In the genomic region with DNA sequence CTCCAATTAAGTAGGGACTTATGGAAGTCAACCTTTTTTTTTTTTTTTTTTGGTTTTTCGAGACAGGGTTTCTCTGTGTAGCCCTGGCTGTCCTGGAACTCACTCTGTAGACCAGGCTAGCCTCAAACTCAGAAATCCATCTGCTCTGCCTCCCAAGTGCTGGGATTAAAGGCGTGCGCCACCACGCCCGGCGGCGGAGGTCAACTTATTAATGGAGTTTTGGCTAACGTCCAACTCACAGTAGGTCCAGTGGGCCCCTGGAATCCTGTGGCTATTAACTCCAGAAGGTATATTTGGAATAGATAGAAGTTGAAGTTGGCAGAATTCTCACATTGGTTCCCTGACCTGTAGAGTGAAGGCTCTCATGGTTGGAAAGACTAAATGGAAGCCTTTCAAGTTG, we compare ENCODE assay signal across 14 mouse cellular contexts. TPM values are rescaled to one million over a fixed set of nuclear protein-coding genes. Genes with fewer than 3 reads are reported as not detected.
DNase-seq lines count a peak whose midpoint lies in the region; TF ChIP-seq lines count a peak whose summit lies in the region.
"Not testable (repeated sequence)": the region's sequence is repeated elsewhere in the genome, so short reads cannot be mapped to it uniquely, and the experiment has no call there.
"Had no signal": no experiment of that assay in that cellular context is flagged by ENCODE, and none has a peak within 500 bp of the region (broad histone marks: within the 10 kb centered on the region; RNA-seq: fewer than 3 reads in every experiment).

No protein-coding gene starts in this region.

- DNase-seq in MEL (ENCODE audit: low read depth, low spot score): not testable (repeated sequence)
- peak; percentile 5 for DNase-seq in cerebellum, adult 9-11 months
- DNase-seq in heart, adult 11 months: peak; percentile 83
- peak; percentile 1 for DNase-seq in kidney, adult 11 months
- DNase-seq in right cerebral cortex, postnatal 10 days (ENCODE audit: low spot score in 2 of 2): peak; percentile 23 to 25

- not testable (repeated sequence) for H3K9me3 ChIP-seq in MEL (replicated peaks; ENCODE audit: insufficient read depth, low read length)

- not testable (repeated sequence) for TF ChIP-seq EP300 in MEL (IDR thresholded peaks at IDR 0.05; ENCODE audit: low read depth in 1 of 2, low read length in 2 of 2)

- TF ChIP-seq RAD21 in MEL (IDR thresholded peaks at IDR 0.05; ENCODE audit: low read depth, low read length): not testable (repeated sequence)

- H3K79me2 ChIP-seq in MEL (ENCODE audit: control insufficient read depth, insufficient read depth, low read length, poor library complexity): peaks cover 12% of the 10 kb centered on the region

- H3K9ac ChIP-seq in MEL (ENCODE audit: control insufficient read depth, low read depth, low read length, poor library complexity, severe bottlenecking): not testable (repeated sequence)

- TF ChIP-seq CTCF in MEL (IDR thresholded peaks at IDR 0.05 in 2 of 3, conservative IDR thresholded peaks at IDR 0.05 in 1 of 3; ENCODE audit: control insufficient read depth in 1 of 3, insufficient read depth in 1 of 3, low read depth in 2 of 3, low read length in 3 of 3, poor library complexity in 1 of 3, severe bottlenecking in 1 of 3): not testable (repeated sequence)

- peaks cover 3 to 12% of the 10 kb centered on the region in 2 experiments; a peak in 2 of 4 replicates for H3K4me1 ChIP-seq in MEL (ENCODE audit: control insufficient read depth in 1 of 2, insufficient read depth in 2 of 2, low read length in 2 of 2)

- H3K27me3 ChIP-seq in MEL (ENCODE audit: control insufficient read depth in 1 of 2, insufficient read depth in 2 of 2, low read length in 2 of 2): not testable (repeated sequence)

- not testable (repeated sequence) for TF ChIP-seq POLR2A in MEL (IDR thresholded peaks at IDR 0.05; ENCODE audit: control insufficient read depth in 1 of 2, insufficient read depth in 1 of 2, low read depth in 1 of 2, low read length in 2 of 2, poor library complexity in 1 of 2)

- H3K36me3 ChIP-seq in MEL (ENCODE audit: control insufficient read depth in 1 of 2, insufficient read depth in 2 of 2, low read length in 2 of 2): not testable (repeated sequence)

- not testable (repeated sequence) for H3K4me3 ChIP-seq in MEL (ENCODE audit: control insufficient read depth in 1 of 2, insufficient read depth in 1 of 2, low read depth in 2 of 2, low read length in 2 of 2)

- not testable (repeated sequence) for H3K27ac ChIP-seq in MEL (ENCODE audit: control insufficient read depth, low read depth, low read length)

TF ChIP-seq in MEL, 35 proteins besides CTCF, POLR2A, EP300 and RAD21:
- 0 out of 2 replicates have a peak, but pooled peaks have one; percentile 13 for TF ChIP-seq ZNF384 (IDR thresholded peaks at IDR 0.05; ENCODE audit: low read depth, low read length)
- 0 out of 2 replicates have a peak, but pooled peaks have one; percentile 21 for TF ChIP-seq POLR2AphosphoS2 (IDR thresholded peaks at IDR 0.05; ENCODE audit: low read length)
TF ChIP-seq in MEL: peak in this region for 2; not testable (repeated sequence) for 33.

RNA-seq across cellular contexts. Expression of a gene that starts 4.1 kb away (rescaled TPM):
- 26.5 and 30.5 TPM in 2 replicates for total RNA-seq in MEL (2012; rRNA removed)
- polyA plus RNA-seq in MEL (2012; ENCODE audit: insufficient read depth in 1 of 2, insufficient read length in 2 of 2, low read depth in 1 of 2, low replicate concordance in 2 of 2, missing spikeins in 1 of 2): 10 to 100 TPM; 70.3 to 71.4 TPM

RNA-seq across cellular contexts. Expression of a gene that starts 5.9 kb away (rescaled TPM):
- total RNA-seq in MEL (2012; rRNA removed): not detected in 2 replicates
- not detected for polyA plus RNA-seq in MEL (2012; ENCODE audit: insufficient read depth in 1 of 2, insufficient read length in 2 of 2, low read depth in 1 of 2, low replicate concordance in 2 of 2, missing spikeins in 1 of 2)
- total RNA-seq: adrenal gland, postnatal 36 days; G1E had no signal
- polyA plus RNA-seq: adrenal gland, adult 2 months; CD4-positive, CD25-positive, alpha-beta regulatory T cell, adult 4 months had no signal

RNA-seq across cellular contexts. Expression of a gene that starts 24.7 kb away (rescaled TPM):
- not detected in 2 replicates for total RNA-seq in MEL (2012; rRNA removed)
- under 1 TPM in 1 of 2 experiments, not detected in 1; 0.11 TPM for polyA plus RNA-seq in MEL (2012; ENCODE audit: insufficient read depth in 1 of 2, insufficient read length in 2 of 2, low read depth in 1 of 2, low replicate concordance in 2 of 2, missing spikeins in 1 of 2)
- total RNA-seq: CH12.LX, G1E had no signal
- polyA plus RNA-seq: activated CD4-positive, CD25-positive, alpha-beta regulatory T cell, adult 4 months; C2C12; CD4-positive, CD25-positive, alpha-beta regulatory T cell, adult 4 months; G1E; Patski had no signal

RNA-seq across cellular contexts. Expression of a gene that starts 25.4 kb away (rescaled TPM):
- not detected in 2 replicates for total RNA-seq in MEL (2012; rRNA removed)
- polyA plus RNA-seq in MEL (2012; ENCODE audit: insufficient read depth in 1 of 2, insufficient read length in 2 of 2, low read depth in 1 of 2, low replicate concordance in 2 of 2, missing spikeins in 1 of 2): not detected
- total RNA-seq: CH12.LX had no signal
- polyA plus RNA-seq: CD4-positive, CD25-positive, alpha-beta regulatory T cell, adult 4 months; G1E had no signal

RNA-seq across cellular contexts. Expression of a gene that starts 33.9 kb away (rescaled TPM):
- total RNA-seq in MEL (2012; rRNA removed): not detected in 2 replicates
- polyA plus RNA-seq in MEL (2012; ENCODE audit: insufficient read depth in 1 of 2, insufficient read length in 2 of 2, low read depth in 1 of 2, low replicate concordance in 2 of 2, missing spikeins in 1 of 2): not detected
- total RNA-seq: CH12.LX, G1E had no signal
- polyA plus RNA-seq: activated CD4-positive, CD25-positive, alpha-beta regulatory T cell, adult 4 months; C2C12; CD4-positive, CD25-positive, alpha-beta regulatory T cell, adult 4 months; cerebellum, adult 2 months; G1E; Patski had no signal
